Mouse (Mus musculus) forebrain, embryonic 13.5 days (tissue): ENCODE data around the gene Wdpcp. TPM values are rescaled to one million over a fixed set of nuclear protein-coding genes. Genes with fewer than 3 reads are reported as not detected.

ENCODE experiments used
- ATAC-seq: fragments of 200-750 bp; cut with Nextera tagmentation; 2 replicates; pipeline ENCODE4 v1.8.0; 2017
- H3K27ac ChIP-seq: fragments of 300-500 bp; sonication (generic); 2 replicates; pipeline ENCODE4 v1.5.1; 2015; ENCODE audit warnings: inconsistent platforms, mild to moderate bottlenecking, moderate library complexity
- H3K27me3 ChIP-seq: fragments of 300-500 bp; sonication (generic); 2 replicates; pipeline ENCODE4 v1.6.1; 2015; ENCODE audit warnings: mild to moderate bottlenecking, inconsistent platforms
- H3K36me3 ChIP-seq: fragments of 300-500 bp; sonication (generic); 2 replicates; pipeline ENCODE4 v1.6.1; 2015; ENCODE audit warnings: mild to moderate bottlenecking, inconsistent platforms; ENCODE audit not compliant: poor library complexity, severe bottlenecking
- H3K4me1 ChIP-seq: fragments of 300-500 bp; sonication (generic); 2 replicates; pipeline ENCODE4 v1.6.1; 2015; ENCODE audit warnings: inconsistent platforms
- H3K4me2 ChIP-seq: fragments of 300-500 bp; sonication (generic); 2 replicates; pipeline ENCODE4 v1.6.1; 2015; ENCODE audit warnings: inconsistent platforms, mild to moderate bottlenecking, moderate library complexity
- H3K4me3 ChIP-seq: fragments of 300-500 bp; sonication (generic); 2 replicates; pipeline ENCODE4 v1.5.1; 2015; ENCODE audit warnings: mild to moderate bottlenecking, inconsistent platforms
- H3K9ac ChIP-seq: fragments of 300-500 bp; sonication (generic); 2 replicates; pipeline ENCODE4 v1.6.1; 2015; ENCODE audit warnings: mild to moderate bottlenecking, inconsistent platforms
- H3K9me3 ChIP-seq: fragments of 300-500 bp; sonication (generic); replicated peaks from 2 replicates; pipeline ENCODE4 v1.6.1; 2016; ENCODE audit warnings: inconsistent platforms
- WGBS: fragments of 180-500 bp; shearing (Covaris S2); methylation state at CpG from one replicate; pipeline ENCODE4 v1.1.7; 2015; 5-methylcytosine and 5-hydroxymethylcytosine counted together
- polyA plus RNA-seq: library from polyadenylated mRNA; unstranded; fragments of >200 nt; fragmentation: Nextera tagmentation; extraction: Ambion mirVana; gene quantifications from 2 replicates; pipeline ENCODE4 v1.2.1, GENCODE M21; 2015

The Wdpcp gene
- polyA plus RNA-seq, 1 experiment from 2014 or later = 10.9 TPM

DNA sequence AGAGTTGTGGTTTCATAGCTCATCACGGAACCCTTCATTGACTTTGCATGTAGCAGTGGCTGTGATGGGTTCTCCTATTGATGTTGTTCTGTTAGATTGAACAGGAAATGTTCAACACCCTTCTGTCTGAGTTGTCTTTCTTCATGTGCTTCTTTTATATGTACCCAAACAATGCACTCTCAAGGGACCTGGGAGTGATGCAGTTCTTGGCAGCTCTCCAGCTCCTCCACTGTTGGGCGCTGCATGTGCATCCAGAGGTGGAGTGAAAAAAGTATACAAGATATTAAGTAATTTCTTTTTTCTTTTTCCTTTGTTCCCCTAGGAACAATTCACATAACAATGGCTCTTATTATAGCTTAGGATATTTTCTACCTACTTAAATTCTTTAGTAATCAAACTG is 118.7 kb downstream of the Wdpcp start:
- WGBS = 53% methylated on average over 2 of the region's 2 CpGs
- Histone ChIP-seq H3K36me3 (no peaks in the 10 kb centered on the region), H3K4me2 (no peak overlapping the region), H3K27ac (no peak overlapping the region), H3K9ac (no peak overlapping the region), H3K9me3 (no peaks in the 10 kb centered on the region), H3K4me1 (peaks cover 5% of the 10 kb centered on the region; the same call in 1 of the 2 replicates), H3K4me3 (no peak overlapping the region), H3K27me3 (no peaks in the 10 kb centered on the region)
- 0 out of 2 replicates have a peak, but pooled peaks have one; percentile 57 for ATAC-seq

- no peak overlapping the region for H3K4me3 ChIP-seq
- WGBS = 72% methylated on average over 6 of the region's 6 CpGs
- no peaks in the 10 kb centered on the region for H3K9me3 ChIP-seq
- peaks cover 5% of the 10 kb centered on the region; the same call in 1 of the 2 replicates for H3K4me1 ChIP-seq
- peak; percentile 33; the same call in 1 of the 2 replicates for ATAC-seq
- H3K4me2 ChIP-seq = no peak overlapping the region
- no peaks in the 10 kb centered on the region for H3K27me3 ChIP-seq
- no peaks in the 10 kb centered on the region for H3K36me3 ChIP-seq
- no peak overlapping the region for H3K9ac ChIP-seq
- no peak overlapping the region for H3K27ac ChIP-seq
These were observed 122.1 kb downstream of the Wdpcp start for GRCm38 (mm10) chr11:21694087-21694486.

DNA sequence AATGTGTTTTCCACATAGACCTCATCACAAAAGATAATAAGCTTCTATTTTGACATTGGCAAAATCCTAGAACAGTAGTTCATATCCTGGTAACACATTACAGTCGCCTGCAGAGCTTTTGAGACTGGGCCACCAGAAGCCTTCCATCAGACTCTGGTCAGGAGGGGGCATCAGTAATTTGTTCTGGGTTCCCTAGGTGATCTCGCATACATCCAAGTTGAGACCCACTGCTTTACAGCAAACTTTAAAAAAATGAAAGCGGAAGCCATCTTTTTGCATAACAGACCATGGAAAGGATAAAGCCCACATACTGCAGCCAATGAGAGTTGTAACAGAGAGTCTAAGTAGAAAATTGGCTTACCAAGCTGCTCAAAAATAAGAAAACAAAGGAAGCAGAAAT is 125.6 kb downstream of the Wdpcp start:
- Histone ChIP-seq H3K4me1 (no peaks in the 10 kb centered on the region), H3K9ac (no peak overlapping the region), H3K4me2 (no peak overlapping the region), H3K9me3 (no peaks in the 10 kb centered on the region), H3K4me3 (no peak overlapping the region), H3K27me3 (no peaks in the 10 kb centered on the region), H3K36me3 (no peaks in the 10 kb centered on the region), H3K27ac (no peak overlapping the region)
- WGBS = 65% methylated on average over 3 of the region's 3 CpGs
- ATAC-seq = no peak

DNA sequence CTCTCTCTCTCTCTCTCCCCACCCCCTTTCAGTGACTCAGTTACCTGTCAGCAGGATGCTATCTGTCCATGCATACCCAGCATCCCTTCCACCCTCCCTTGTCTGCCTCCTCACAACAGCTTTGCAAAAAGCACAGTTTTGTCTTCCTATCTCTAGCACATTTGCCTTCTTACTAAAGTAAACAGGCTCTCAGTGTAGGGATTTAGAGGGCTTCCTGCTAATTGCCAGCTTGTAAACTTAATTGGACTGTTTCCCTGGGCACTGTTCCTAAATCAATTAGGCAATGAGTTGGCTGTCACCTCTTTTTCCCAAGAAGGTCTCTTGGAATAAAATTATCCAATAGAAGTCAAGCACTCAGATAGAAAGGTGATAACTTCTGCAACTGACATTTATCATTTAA is 141.5 kb downstream of the Wdpcp start:
- no peak overlapping the region for H3K4me2 ChIP-seq
- H3K9ac ChIP-seq = no peak overlapping the region
- peak overlapping the region; percentile 40; the same call in 1 of the 2 replicates for H3K27ac ChIP-seq
- peaks cover 6% of the 10 kb centered on the region for H3K4me1 ChIP-seq
- ATAC-seq = peak; percentile 93
- H3K36me3 ChIP-seq = peaks cover 9% of the 10 kb centered on the region; the same call in 1 of the 2 replicates
- no peaks in the 10 kb centered on the region for H3K27me3 ChIP-seq
- no peak overlapping the region for H3K4me3 ChIP-seq
- no peaks in the 10 kb centered on the region for H3K9me3 ChIP-seq

GRCm38 (mm10) chr11:21714065-21714464 is 142.0 kb downstream of the Wdpcp start:
- H3K4me2 ChIP-seq = no peak overlapping the region
- H3K4me1 ChIP-seq = peaks cover 6% of the 10 kb centered on the region
- H3K36me3 ChIP-seq = peaks cover 9% of the 10 kb centered on the region; the same call in 1 of the 2 replicates
- H3K4me3 ChIP-seq = no peak overlapping the region
- WGBS = 86% methylated on average over 1 of the region's 1 CpGs
- no peaks in the 10 kb centered on the region for H3K9me3 ChIP-seq
- no peaks in the 10 kb centered on the region for H3K27me3 ChIP-seq
- H3K27ac ChIP-seq = no peak overlapping the region
- ATAC-seq = peak; percentile 50; the same call in 1 of the 2 replicates
- H3K9ac ChIP-seq = no peak overlapping the region

- no peaks in the 10 kb centered on the region for H3K9me3 ChIP-seq
- no peak overlapping the region for H3K27ac ChIP-seq
- no peak overlapping the region for H3K9ac ChIP-seq
- no peak overlapping the region for H3K4me3 ChIP-seq
- H3K36me3 ChIP-seq = no peaks in the 10 kb centered on the region
- 82% methylated on average over 1 of the region's 1 CpGs for WGBS
- no peaks in the 10 kb centered on the region for H3K27me3 ChIP-seq
- H3K4me2 ChIP-seq = no peak overlapping the region
- peaks cover 4% of the 10 kb centered on the region; the same call in 1 of the 2 replicates for H3K4me1 ChIP-seq
- ATAC-seq = no peak
These were observed 154.3 kb downstream of the Wdpcp start for GRCm38 (mm10) chr11:21726329-21726728.

- ATAC-seq = no peak
- Histone ChIP-seq H3K27ac (no peak overlapping the region), H3K9me3 (no peaks in the 10 kb centered on the region), H3K9ac (no peak overlapping the region), H3K4me3 (no peak overlapping the region), H3K36me3 (no peaks in the 10 kb centered on the region), H3K4me2 (no peak overlapping the region), H3K4me1 (no peaks in the 10 kb centered on the region), H3K27me3 (no peaks in the 10 kb centered on the region)
- WGBS = 88% methylated on average over 5 of the region's 5 CpGs
These were observed 157.0 kb downstream of the Wdpcp start for GRCm38 (mm10) chr11:21729056-21729455.

DNA sequence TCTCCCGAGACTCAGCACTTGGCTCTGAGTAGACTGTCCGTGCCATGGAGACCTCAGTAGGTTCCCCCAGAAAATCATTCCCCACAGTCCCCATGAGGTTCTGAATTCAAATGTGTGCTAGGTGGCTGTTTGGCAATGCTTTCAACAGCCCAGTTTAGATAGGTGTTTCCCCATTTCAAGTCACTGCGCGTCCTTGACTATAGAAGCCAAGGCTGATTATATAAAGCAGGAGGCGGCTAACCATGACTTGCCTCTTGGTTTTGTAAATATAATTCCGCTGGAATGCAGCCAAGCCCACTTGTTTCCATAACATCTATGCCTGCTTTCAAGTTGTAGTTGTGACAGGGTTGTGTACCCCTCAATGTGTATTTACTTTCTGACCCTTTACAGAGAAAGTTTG is 157.9 kb downstream of the Wdpcp start:
- WGBS = 87% methylated on average over 6 of the region's 6 CpGs
- no peaks in the 10 kb centered on the region for H3K27me3 ChIP-seq

DNA sequence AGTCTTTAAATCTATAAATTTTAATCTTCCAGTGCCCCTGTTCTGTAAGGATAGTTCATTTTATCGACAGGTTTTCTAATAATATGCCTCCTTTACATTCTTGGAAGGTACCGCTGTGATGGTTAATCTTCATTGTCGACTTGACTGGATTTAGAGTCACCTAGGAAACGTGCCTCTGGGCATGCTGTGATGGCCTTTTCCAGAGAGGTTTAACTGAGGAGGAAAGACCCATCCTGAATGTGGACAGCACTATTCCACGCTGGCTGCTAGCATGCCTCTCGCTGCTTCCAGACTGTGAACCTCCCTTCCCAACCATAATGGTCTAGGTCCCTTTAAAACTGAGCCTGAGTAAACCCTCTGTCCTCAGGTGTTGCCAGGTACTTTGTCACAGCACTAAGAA is 163.2 kb downstream of the Wdpcp start:
- Histone ChIP-seq H3K4me1 (0 out of 2 replicates have a peak, but pooled peaks cover 3% of the 10 kb centered on the region), H3K4me3 (no peak overlapping the region), H3K9me3 (no peaks in the 10 kb centered on the region), H3K36me3 (no peaks in the 10 kb centered on the region), H3K4me2 (no peak overlapping the region), H3K9ac (no peak overlapping the region), H3K27ac (no peak overlapping the region), H3K27me3 (no peaks in the 10 kb centered on the region)
- no peak for ATAC-seq
- WGBS = 19% methylated on average over 6 of the region's 6 CpGs

More for the DNA sequence above, 157.9 kb downstream of the Wdpcp start:
- no peak overlapping the region for H3K27ac ChIP-seq
- H3K4me1 ChIP-seq = no peaks in the 10 kb centered on the region
- ATAC-seq = no peak
- H3K9ac ChIP-seq = no peak overlapping the region
- H3K4me2 ChIP-seq = no peak overlapping the region
- no peaks in the 10 kb centered on the region for H3K36me3 ChIP-seq
- H3K4me3 ChIP-seq = no peak overlapping the region
- H3K9me3 ChIP-seq = no peaks in the 10 kb centered on the region

DNA sequence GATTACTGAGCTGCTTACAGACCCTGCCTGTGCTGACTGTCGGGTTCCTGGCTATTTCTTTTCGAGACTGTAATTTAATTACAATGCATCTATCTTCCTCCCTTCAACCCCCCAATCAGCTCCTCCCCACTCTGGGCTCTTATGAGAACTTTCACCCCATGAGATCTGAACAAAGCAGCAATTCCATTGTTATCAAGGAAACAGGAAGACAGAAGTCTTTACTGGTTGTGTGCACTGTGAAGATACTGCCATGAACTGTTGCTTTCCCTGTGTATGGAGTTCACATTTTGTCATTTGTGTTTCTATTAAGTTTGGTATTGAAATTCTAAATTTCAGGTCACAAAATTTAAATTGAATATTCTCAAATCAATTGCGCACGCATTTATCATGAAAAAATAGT is 177.5 kb downstream of the Wdpcp start:
- H3K27me3 ChIP-seq = no peaks in the 10 kb centered on the region
- no peaks in the 10 kb centered on the region for H3K36me3 ChIP-seq
- no peak for ATAC-seq
- no peak overlapping the region for H3K27ac ChIP-seq
- no peak overlapping the region for H3K4me3 ChIP-seq
- H3K9ac ChIP-seq = no peak overlapping the region
- 63% methylated on average over 4 of the region's 4 CpGs for WGBS
- no peaks in the 10 kb centered on the region for H3K9me3 ChIP-seq
- no peak overlapping the region for H3K4me2 ChIP-seq
- no peaks in the 10 kb centered on the region for H3K4me1 ChIP-seq

- H3K27me3 ChIP-seq = no peaks in the 10 kb centered on the region
- no peak overlapping the region for H3K4me2 ChIP-seq
- no peaks in the 10 kb centered on the region for H3K36me3 ChIP-seq
- no peak overlapping the region for H3K27ac ChIP-seq
- ATAC-seq = peak; percentile 36; the same call in 1 of the 2 replicates
- H3K9ac ChIP-seq = no peak overlapping the region
- no peaks in the 10 kb centered on the region for H3K4me1 ChIP-seq
- H3K9me3 ChIP-seq = no peaks in the 10 kb centered on the region
- WGBS = 87% methylated on average over 4 of the region's 4 CpGs
- H3K4me3 ChIP-seq = no peak overlapping the region
These were observed 191.2 kb downstream of the Wdpcp start for GRCm38 (mm10) chr11:21763201-21763600.

GRCm38 (mm10) chr11:21788831-21789230 is 216.8 kb downstream of the Wdpcp start:
- no peaks in the 10 kb centered on the region for H3K36me3 ChIP-seq
- no peak overlapping the region for H3K4me3 ChIP-seq
- H3K4me1 ChIP-seq = no peaks in the 10 kb centered on the region
- H3K27me3 ChIP-seq = no peaks in the 10 kb centered on the region
- H3K27ac ChIP-seq = no peak overlapping the region
- ATAC-seq = no peak
- 91% methylated on average over 3 of the region's 3 CpGs for WGBS
- no peak overlapping the region for H3K4me2 ChIP-seq
- H3K9ac ChIP-seq = no peak overlapping the region
- no peaks in the 10 kb centered on the region for H3K9me3 ChIP-seq

DNA sequence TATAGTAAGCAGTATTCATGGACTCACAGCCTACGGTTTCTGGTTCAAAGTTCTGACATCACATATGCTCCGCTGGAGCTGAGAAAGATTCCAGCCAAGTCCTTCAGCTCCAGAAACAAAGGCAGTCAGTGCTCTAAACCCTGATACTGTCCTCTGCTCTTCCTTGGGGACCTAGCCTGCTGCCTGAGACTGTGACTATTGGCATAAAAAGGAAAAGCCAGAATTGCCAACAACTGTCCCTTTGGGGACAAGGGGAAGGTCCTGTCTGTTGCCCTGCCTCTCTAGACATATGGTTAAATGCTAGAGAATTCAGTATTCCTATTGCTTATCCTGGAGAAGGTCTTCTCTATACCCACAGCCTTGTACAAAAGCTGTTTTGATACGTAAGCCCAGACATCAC is 252.9 kb downstream of the Wdpcp start:
- no peak overlapping the region for H3K4me3 ChIP-seq
- whole genome bisulfite sequencing = 96% methylated on average over 3 of the region's 3 CpGs
- no peak overlapping the region for H3K27ac ChIP-seq
- 0 out of 2 replicates have a peak, but pooled peaks cover 5% of the 10 kb centered on the region for H3K4me1 ChIP-seq
- no peaks in the 10 kb centered on the region for H3K36me3 ChIP-seq
- H3K9ac ChIP-seq = no peak overlapping the region
- no peak for ATAC-seq
- no peaks in the 10 kb centered on the region for H3K27me3 ChIP-seq
- H3K4me2 ChIP-seq = no peak overlapping the region
- no peaks in the 10 kb centered on the region for H3K9me3 ChIP-seq
